Mouse (Mus musculus): ENCODE measurements around the gene Ncaph. TPM values are rescaled to one million over a fixed set of nuclear protein-coding genes. Genes with fewer than 3 reads are reported as not detected.
A peak's percentile ranks its signal among the peaks of the same experiment; 100 is the strongest.
"Not testable (repeated sequence)": the region's sequence is repeated elsewhere in the genome, so short reads cannot be mapped to it uniquely, and the experiment has no call there.

The Ncaph gene
- polyA plus RNA-seq, 1 experiment from 2014 or later = 33.5 TPM

- Histone ChIP-seq H3K4me3 (replicated peaks; ENCODE audit: low read length) (no peak overlapping the region), H3K4me1 (replicated peaks; ENCODE audit: control insufficient read depth, insufficient read depth, low read length) (peaks cover 24% of the 10 kb centered on the region), H3K27ac (ENCODE audit: low read length) (no peak overlapping the region), H3K4me2 (ENCODE audit: low read length) (no peak overlapping the region), H3K9ac (replicated peaks; ENCODE audit: low read depth, low read length) (no peak overlapping the region), H3K9me3 (ENCODE audit: control insufficient read depth, low read length) (no peaks in the 10 kb centered on the region), H3K27me3 (replicated peaks; ENCODE audit: control insufficient read depth, insufficient read depth, low read length) (no peaks in the 10 kb centered on the region), H3K36me3 (ENCODE audit: control insufficient read depth, insufficient read depth) (no peaks in the 10 kb centered on the region)
- WGBS = 92% methylated on average over 7 of the region's 7 CpGs
- no peak for ATAC-seq
Measured at GRCm38 (mm10) chr2:127140011-127140410, 6.3 kb upstream of the Ncaph start.

GRCm38 (mm10) chr2:127139605-127140004 lies 5.9 kb upstream of the Ncaph start:
- Histone ChIP-seq H3K27ac (ENCODE audit: low read length) (no peak overlapping the region), H3K9me3 (ENCODE audit: control insufficient read depth, low read length) (no peaks in the 10 kb centered on the region), H3K27me3 (replicated peaks; ENCODE audit: control insufficient read depth, insufficient read depth, low read length) (no peaks in the 10 kb centered on the region), H3K4me2 (ENCODE audit: low read length) (no peak overlapping the region), H3K36me3 (ENCODE audit: control insufficient read depth, insufficient read depth) (no peaks in the 10 kb centered on the region), H3K4me1 (replicated peaks; ENCODE audit: control insufficient read depth, insufficient read depth, low read length) (peaks cover 24% of the 10 kb centered on the region), H3K9ac (replicated peaks; ENCODE audit: low read depth, low read length) (no peak overlapping the region), H3K4me3 (replicated peaks; ENCODE audit: low read length) (no peak overlapping the region)
- 100% methylated on average over 1 of the region's 1 CpGs for WGBS
- no peak for ATAC-seq

GRCm38 (mm10) chr2:127139094-127139493 lies 5.3 kb upstream of the Ncaph start:
- 90% methylated on average over 8 of the region's 8 CpGs for WGBS
- no peak overlapping the region for H3K4me3 ChIP-seq (replicated peaks; ENCODE audit: low read length)
- H3K9ac ChIP-seq (replicated peaks; ENCODE audit: low read depth, low read length) = no peak overlapping the region
- H3K36me3 ChIP-seq (ENCODE audit: control insufficient read depth, insufficient read depth) = no peaks in the 10 kb centered on the region
- no peaks in the 10 kb centered on the region for H3K27me3 ChIP-seq (replicated peaks; ENCODE audit: control insufficient read depth, insufficient read depth, low read length)
- no peak overlapping the region for H3K27ac ChIP-seq (ENCODE audit: low read length)
- no peak for ATAC-seq
- H3K4me2 ChIP-seq (ENCODE audit: low read length) = no peak overlapping the region
- no peaks in the 10 kb centered on the region for H3K9me3 ChIP-seq (ENCODE audit: control insufficient read depth, low read length)
- H3K4me1 ChIP-seq (replicated peaks; ENCODE audit: control insufficient read depth, insufficient read depth, low read length) = peaks cover 28% of the 10 kb centered on the region

- no peaks in the 10 kb centered on the region for H3K9me3 ChIP-seq (ENCODE audit: control insufficient read depth, low read length)
- ATAC-seq = no peak
- H3K27ac ChIP-seq (ENCODE audit: low read length) = no peak overlapping the region
- H3K4me1 ChIP-seq (replicated peaks; ENCODE audit: control insufficient read depth, insufficient read depth, low read length) = peaks cover 25% of the 10 kb centered on the region
- H3K36me3 ChIP-seq (ENCODE audit: control insufficient read depth, insufficient read depth) = no peaks in the 10 kb centered on the region
- no peaks in the 10 kb centered on the region for H3K27me3 ChIP-seq (replicated peaks; ENCODE audit: control insufficient read depth, insufficient read depth, low read length)
- 88% methylated on average over 4 of the region's 4 CpGs for WGBS
- H3K4me2 ChIP-seq (ENCODE audit: low read length) = no peak overlapping the region
- no peak overlapping the region for H3K9ac ChIP-seq (replicated peaks; ENCODE audit: low read depth, low read length)
- H3K4me3 ChIP-seq (replicated peaks; ENCODE audit: low read length) = no peak overlapping the region
Measured at GRCm38 (mm10) chr2:127138449-127138848, 4.7 kb upstream of the Ncaph start.

GRCm38 (mm10) chr2:127137838-127138420 lies 4.2 kb upstream of the Ncaph start:
- no peak overlapping the region for H3K4me3 ChIP-seq (replicated peaks; ENCODE audit: low read length)
- H3K4me2 ChIP-seq (ENCODE audit: low read length) = no peak overlapping the region
- WGBS = 74% methylated on average over 10 of the region's 10 CpGs
- no peak overlapping the region for H3K27ac ChIP-seq (ENCODE audit: low read length)
- no peaks in the 10 kb centered on the region for H3K36me3 ChIP-seq (ENCODE audit: control insufficient read depth, insufficient read depth)
- no peak for ATAC-seq
- H3K9me3 ChIP-seq (ENCODE audit: control insufficient read depth, low read length) = no peaks in the 10 kb centered on the region
- no peak overlapping the region for H3K9ac ChIP-seq (replicated peaks; ENCODE audit: low read depth, low read length)
- H3K4me1 ChIP-seq (replicated peaks; ENCODE audit: control insufficient read depth, insufficient read depth, low read length) = peaks cover 28% of the 10 kb centered on the region
- no peaks in the 10 kb centered on the region for H3K27me3 ChIP-seq (replicated peaks; ENCODE audit: control insufficient read depth, insufficient read depth, low read length)

- H3K36me3 ChIP-seq (ENCODE audit: control insufficient read depth, insufficient read depth) = no peaks in the 10 kb centered on the region
- H3K27me3 ChIP-seq (replicated peaks; ENCODE audit: control insufficient read depth, insufficient read depth, low read length) = no peaks in the 10 kb centered on the region
- H3K4me3 ChIP-seq (replicated peaks; ENCODE audit: low read length) = no peak overlapping the region
- H3K9ac ChIP-seq (replicated peaks; ENCODE audit: low read depth, low read length) = no peak overlapping the region
- under 1% methylated on average over 5 of the region's 5 CpGs for WGBS
- peak overlapping the region; percentile 32; the same call in 1 of the 2 replicates for H3K27ac ChIP-seq (ENCODE audit: low read length)
- H3K4me2 ChIP-seq (ENCODE audit: low read length) = peak overlapping the region; percentile 4
- ATAC-seq = peak; percentile 41
- H3K4me1 ChIP-seq (replicated peaks; ENCODE audit: control insufficient read depth, insufficient read depth, low read length) = peaks cover 24% of the 10 kb centered on the region
- no peaks in the 10 kb centered on the region for H3K9me3 ChIP-seq (ENCODE audit: control insufficient read depth, low read length)
Measured at GRCm38 (mm10) chr2:127136979-127137378, 3.2 kb upstream of the Ncaph start.

- H3K9me3 ChIP-seq (ENCODE audit: control insufficient read depth, low read length); H3K27me3 ChIP-seq (replicated peaks; ENCODE audit: control insufficient read depth, insufficient read depth, low read length); H3K4me3 ChIP-seq (replicated peaks; ENCODE audit: low read length); H3K27ac ChIP-seq (ENCODE audit: low read length); H3K4me2 ChIP-seq (ENCODE audit: low read length); H3K36me3 ChIP-seq (ENCODE audit: control insufficient read depth, insufficient read depth); H3K9ac ChIP-seq (replicated peaks; ENCODE audit: low read depth, low read length); ATAC-seq: not testable (repeated sequence)
- 34% methylated on average over 2 of the region's 3 CpGs for WGBS
- H3K4me1 ChIP-seq (replicated peaks; ENCODE audit: control insufficient read depth, insufficient read depth, low read length) = peaks cover 26% of the 10 kb centered on the region
Measured at GRCm38 (mm10) chr2:127135255-127135654, 1.5 kb upstream of the Ncaph start.

- Histone ChIP-seq H3K4me2 (ENCODE audit: low read length) (no peak overlapping the region), H3K27ac (ENCODE audit: low read length) (no peak overlapping the region), H3K9ac (replicated peaks; ENCODE audit: low read depth, low read length) (no peak overlapping the region), H3K27me3 (replicated peaks; ENCODE audit: control insufficient read depth, insufficient read depth, low read length) (no peaks in the 10 kb centered on the region), H3K4me1 (replicated peaks; ENCODE audit: control insufficient read depth, insufficient read depth, low read length) (peaks cover 18% of the 10 kb centered on the region), H3K4me3 (replicated peaks; ENCODE audit: low read length) (no peak overlapping the region), H3K36me3 (ENCODE audit: control insufficient read depth, insufficient read depth) (no peaks in the 10 kb centered on the region), H3K9me3 (ENCODE audit: control insufficient read depth, low read length) (no peaks in the 10 kb centered on the region)
- 70% methylated on average over 8 of the region's 8 CpGs for WGBS
- no peak for ATAC-seq
Measured at GRCm38 (mm10) chr2:127131353-127131752, 2.4 kb downstream of the Ncaph start.

- WGBS = 84% methylated on average over 5 of the region's 5 CpGs
Measured at GRCm38 (mm10) chr2:127128926-127129325, 4.8 kb downstream of the Ncaph start.

More at GRCm38 (mm10) chr2:127128926-127129325, 4.8 kb downstream of the Ncaph start:
- H3K4me2 ChIP-seq (ENCODE audit: low read length) = no peak overlapping the region
- ATAC-seq = no peak
- H3K4me3 ChIP-seq (replicated peaks; ENCODE audit: low read length) = no peak overlapping the region
- H3K27me3 ChIP-seq (replicated peaks; ENCODE audit: control insufficient read depth, insufficient read depth, low read length) = no peaks in the 10 kb centered on the region
- no peak overlapping the region for H3K9ac ChIP-seq (replicated peaks; ENCODE audit: low read depth, low read length)
- peaks cover 14% of the 10 kb centered on the region for H3K4me1 ChIP-seq (replicated peaks; ENCODE audit: control insufficient read depth, insufficient read depth, low read length)
- H3K36me3 ChIP-seq (ENCODE audit: control insufficient read depth, insufficient read depth) = 0 out of 2 replicates have a peak, but pooled peaks cover 2% of the 10 kb centered on the region
- no peaks in the 10 kb centered on the region for H3K9me3 ChIP-seq (ENCODE audit: control insufficient read depth, low read length)
- H3K27ac ChIP-seq (ENCODE audit: low read length) = no peak overlapping the region
